Mouse (Mus musculus) liver, adult 2 months (tissue): Measurements from ENCODE around the gene Celf2.

Experiments used
- CTCF ChIP-seq: fragments of 200-500 bp; IDR thresholded peaks from 2 replicates; pipeline ENCODE4 v1.5.1; 2011; ENCODE audit warnings: low read depth, low read length, control low read depth
- POLR2A ChIP-seq: fragments of 200-500 bp; IDR thresholded peaks from 2 replicates; pipeline ENCODE4 v1.6.1; 2011; ENCODE audit warnings: low read length, control low read depth; ENCODE audit not compliant: insufficient read depth; ENCODE audit errors: extremely low read depth

DNA sequence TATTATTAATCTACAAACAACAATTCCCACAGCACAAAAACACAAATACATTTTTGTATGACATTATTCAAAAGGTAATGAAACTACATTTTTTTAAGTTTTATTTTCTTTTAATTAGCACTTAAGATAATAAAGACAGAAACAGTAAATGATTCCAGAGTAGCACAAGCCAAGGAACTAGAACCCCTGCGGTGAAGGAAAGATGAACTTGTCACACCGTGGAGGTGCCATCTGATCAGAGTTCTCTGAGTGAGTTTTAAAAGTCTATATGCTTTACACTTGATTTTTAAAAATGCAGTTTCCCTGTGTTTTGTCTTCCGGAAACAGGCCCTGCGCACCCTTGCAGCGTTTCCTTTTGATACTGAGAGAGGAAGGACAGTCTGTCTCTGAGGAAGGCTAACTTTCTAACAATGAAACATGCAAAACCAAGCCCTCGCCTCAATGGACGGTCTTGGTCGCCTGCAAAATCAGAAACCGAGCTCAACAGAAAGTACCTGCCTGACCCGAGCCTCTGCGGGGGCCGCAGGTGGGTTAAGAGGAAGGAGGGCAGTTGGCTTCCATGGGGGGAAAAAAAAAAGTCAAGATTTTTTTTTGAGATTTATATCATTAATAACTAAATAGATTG, 966.7 kb downstream of the Celf2 start:
- TF ChIP-seq POLR2A, result no peak
- no peak for TF ChIP-seq CTCF
